Mouse (Mus musculus): ENCODE results near the gene Jrkl. TPM values are rescaled to one million over a fixed set of nuclear protein-coding genes. Genes with fewer than 3 reads are reported as not detected.
A peak's percentile ranks its signal among the peaks of the same experiment; 100 is the strongest.

Jrkl gene
- total RNA-seq (2021), result 1 to 10 TPM; 6.3 to 8.8 TPM
- long read RNA-seq, experiment 1, transcript Jrkl-201 (1 exons, 3,223 nt), result major isoform, 12 of 12 reads
- long read RNA-seq, experiment 1, partial matches to known transcripts, result 0 of 12 reads
- long read RNA-seq, experiment 1, other reads (novel, unspliced or antisense), result 0 of 12 reads
- long read RNA-seq, experiment 2, partial matches to known transcripts, result 0 of 3 reads
- long read RNA-seq, experiment 2, other reads (novel, unspliced or antisense), result 0 of 3 reads

GRCm38 (mm10) chr9:13245481-13245880 is at the start of gene Jrkl:
Gene Jrkl (minus strand): TSS chr9:13245829.
- peak; percentile 8 to 20 for DNase-seq

- DNase-seq, result no peak
These were observed 41.9 kb upstream of the Jrkl start for GRCm38 (mm10) chr9:13287482-13287881.

DNA sequence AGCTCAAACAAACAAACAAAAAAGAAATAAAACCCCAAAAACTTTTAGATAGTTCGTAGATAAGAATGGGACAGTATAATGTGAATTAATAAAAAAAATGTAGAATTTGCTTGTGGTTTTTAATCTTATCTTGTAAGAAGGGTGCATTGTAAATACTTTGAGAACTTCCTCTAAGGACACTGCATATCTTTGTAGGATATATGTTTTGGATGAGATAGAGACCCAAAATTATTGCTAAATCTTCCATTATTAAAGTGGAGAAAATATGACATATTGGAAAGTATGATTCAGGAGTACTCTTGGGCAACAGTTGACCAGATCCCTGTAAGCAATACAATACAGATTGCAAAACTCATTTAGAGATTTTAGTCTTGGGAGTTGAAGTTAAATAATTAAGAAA is 27.6 kb upstream of the Jrkl start:
- no peak for DNase-seq

GRCm38 (mm10) chr9:13260980-13261379 is 15.4 kb upstream of the Jrkl start:
- DNase-seq, result no peak

DNA sequence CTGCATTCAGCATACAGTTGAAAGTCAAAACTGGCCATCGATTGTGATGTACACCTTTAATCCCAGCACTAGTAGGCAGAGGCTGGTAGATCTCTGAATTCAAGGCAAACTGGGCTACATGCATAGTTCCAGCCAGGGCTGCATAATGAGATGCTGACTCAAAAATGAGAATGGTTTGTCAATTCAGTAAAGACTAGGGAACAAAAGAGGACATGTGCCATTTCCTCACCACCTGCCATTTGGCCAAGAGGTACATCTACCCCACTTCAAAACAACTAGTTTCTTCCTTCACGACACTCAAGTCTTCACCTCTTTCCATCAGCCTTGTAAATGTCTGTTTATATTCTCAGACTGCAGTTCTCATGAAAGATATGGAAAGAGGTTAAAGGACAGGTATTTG is 12.5 kb upstream of the Jrkl start:
- DNase-seq, result no peak

DNA sequence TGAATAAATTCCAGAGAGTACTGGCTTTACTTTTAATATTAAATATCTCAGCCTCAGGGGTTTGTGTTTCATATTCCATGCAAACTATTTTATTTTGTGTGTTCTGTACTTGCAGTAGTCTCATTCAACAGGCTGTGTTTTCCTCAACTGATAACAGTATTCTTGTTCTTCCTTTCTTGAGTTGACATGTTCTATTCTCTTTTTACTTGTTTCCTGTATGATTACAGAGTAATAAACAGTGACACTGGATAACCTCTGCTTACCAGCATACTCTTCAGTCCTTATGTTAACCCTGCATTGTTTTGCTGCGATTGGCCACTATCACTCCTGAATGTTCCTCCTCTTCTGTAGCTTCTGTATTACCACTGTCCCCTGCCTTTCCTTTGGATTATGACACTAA is 11.1 kb upstream of the Jrkl start:
- DNase-seq, result no peak

GRCm38 (mm10) chr9:13251251-13251650 is 5.6 kb upstream of the Jrkl start:
- DNase-seq, result no peak

- no peak for DNase-seq
These were observed 2.5 kb upstream of the Jrkl start for GRCm38 (mm10) chr9:13248104-13248503.

- peak; percentile 94 to 98 for DNase-seq
These were observed 1.4 kb upstream of the Jrkl start, which contains the start of gene Ccdc82 for GRCm38 (mm10) chr9:13246815-13247638. Gene Ccdc82 (plus strand): TSS chr9:13246955.

DNA sequence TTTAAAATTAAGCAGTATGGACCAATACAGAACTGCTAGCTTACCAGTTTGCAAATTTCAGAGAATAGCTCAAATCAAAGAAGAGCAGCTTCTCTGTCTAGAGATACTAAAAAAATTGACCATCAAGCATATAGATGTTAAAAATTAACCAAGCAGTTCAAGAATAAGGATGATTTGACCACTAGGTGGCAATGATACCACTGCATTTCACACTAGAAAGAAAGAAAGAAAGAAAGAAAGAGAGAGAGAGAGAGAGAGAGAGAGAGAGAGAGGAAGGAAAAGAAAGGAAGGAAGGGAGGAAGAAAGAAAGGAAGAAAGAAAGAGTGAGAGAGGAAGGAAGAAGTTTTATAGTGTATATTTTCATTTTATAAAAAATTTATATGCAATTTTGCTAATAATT is 3.3 kb downstream of the Jrkl start:
- no peak for DNase-seq

GRCm38 (mm10) chr9:13231545-13232216 is 13.9 kb downstream of the Jrkl start:
- peak; percentile 9 to 28 for DNase-seq

GRCm38 (mm10) chr9:13230553-13230952 is 15.1 kb downstream of the Jrkl start:
- DNase-seq, result no peak

GRCm38 (mm10) chr9:13225872-13226271 is 19.8 kb downstream of the Jrkl start:
- no peak for DNase-seq

GRCm38 (mm10) chr9:13206369-13206768 is 39.3 kb downstream of the Jrkl start:
- DNase-seq, result no peak

DNA sequence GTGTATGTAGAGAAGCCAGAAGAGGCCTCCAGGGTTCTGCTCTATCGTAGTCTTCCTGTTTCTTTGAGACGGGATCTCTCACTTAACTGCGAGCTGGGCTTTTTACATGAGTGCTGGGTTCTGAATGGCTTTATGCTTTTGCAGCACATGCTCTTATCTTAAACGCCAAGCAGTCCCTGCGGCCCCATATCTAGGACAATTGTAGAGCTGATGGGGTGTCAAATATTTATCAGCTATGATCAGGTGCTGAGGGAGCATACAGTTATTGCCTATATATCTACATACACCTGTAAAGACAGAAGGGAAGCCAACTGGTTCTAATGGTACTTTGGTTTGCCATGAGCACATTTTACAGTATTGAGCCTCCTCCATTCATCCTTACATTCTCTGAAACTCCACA is 41.9 kb downstream of the Jrkl start:
- no peak for DNase-seq

- DNase-seq, result no peak
These were observed 42.5 kb downstream of the Jrkl start for GRCm38 (mm10) chr9:13203109-13203508.

DNA sequence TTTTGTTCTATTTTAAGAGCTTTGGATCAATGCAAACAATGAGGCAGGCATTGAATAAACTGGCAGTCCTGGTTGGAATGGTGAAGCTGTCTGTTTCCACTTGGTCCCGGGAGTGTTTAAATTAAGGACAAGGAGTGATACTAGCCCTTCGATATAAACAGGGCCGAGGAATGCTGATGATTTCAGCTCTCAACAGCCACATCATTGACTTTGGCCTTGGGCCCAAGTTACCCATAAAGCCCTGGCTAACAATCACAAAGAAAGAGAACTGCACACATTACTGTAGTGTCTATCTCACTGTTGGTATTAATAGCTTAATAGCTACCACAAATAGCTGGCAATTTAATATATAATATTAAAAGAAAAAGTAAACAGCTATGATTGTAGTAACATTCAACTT is 45.5 kb downstream of the Jrkl start:
- DNase-seq, result peak in 1 of 2 experiments; percentile 2

GRCm38 (mm10) chr9:13195762-13196161 is 49.9 kb downstream of the Jrkl start:
- DNase-seq, result peak; percentile 2 to 12

DNA sequence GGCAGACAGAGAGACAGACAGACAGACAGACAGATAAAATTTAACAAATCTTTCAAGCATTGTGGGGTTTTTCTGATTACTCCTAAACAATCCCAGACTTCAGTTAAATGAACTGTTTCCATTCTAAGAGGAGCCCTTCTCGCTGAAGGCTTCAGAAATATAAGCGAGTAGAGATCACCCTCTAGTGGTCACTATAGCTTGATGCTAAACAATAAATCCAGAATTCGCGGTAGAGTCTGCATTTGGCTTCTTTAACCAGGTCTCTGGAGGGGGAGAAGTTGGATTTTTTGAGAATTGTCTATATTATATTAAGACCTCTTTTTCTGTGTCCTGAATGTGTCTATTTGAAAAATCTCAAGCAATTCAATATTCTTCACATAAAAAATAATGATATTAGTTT is 50.4 kb downstream of the Jrkl start:
- peak in 1 of 2 experiments; percentile 1 for DNase-seq

GRCm38 (mm10) chr9:13194619-13195018 is 51.0 kb downstream of the Jrkl start:
- no peak for DNase-seq

All from adrenal gland, postnatal 36 days (tissue).